Mouse (Mus musculus) T-cell, adult 66 days (primary cell): ENCODE data around the gene Sfxn3. TPM values are rescaled to one million over a fixed set of nuclear protein-coding genes. Genes with fewer than 3 reads are reported as not detected.

ENCODE experiments used
- total RNA-seq, 2 experiments: library from RNA; stranded (reverse); gene quantifications; 3 replicates in 1 of 2; 4 replicates in 1 of 2; pipeline ENCODE4 v1.2.4; 2023

The Sfxn3 gene
- 10 to 100 TPM; 57.0 to 61.1 TPM for total RNA-seq

GRCm38 (mm10) chr19:45047417-45047934 is at the start of gene Sfxn3:
Sfxn3 (plus strand) TSS chr19:45047503.

DNA sequence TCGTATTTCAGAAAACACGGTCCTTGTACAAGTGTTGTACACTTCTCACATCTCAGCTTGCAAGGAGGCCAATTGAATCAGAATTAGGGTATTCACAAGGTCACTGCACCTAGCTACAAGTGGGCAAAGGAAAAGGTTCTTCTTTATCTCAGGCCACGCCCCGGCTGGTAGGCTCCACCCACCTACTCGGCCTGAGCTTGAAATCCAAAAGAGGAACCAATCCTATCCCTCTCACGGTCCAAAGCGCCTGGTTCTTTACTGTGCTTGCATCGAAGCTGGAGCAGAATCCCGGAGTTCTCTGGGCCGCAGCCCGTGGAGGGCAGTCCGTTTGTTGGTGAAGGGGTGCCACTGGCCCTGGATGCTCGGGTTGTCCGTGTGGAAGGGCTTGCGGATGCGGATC is 41.9 kb upstream of the Sfxn3 start, which contains the start of gene Twnk:
Gene Twnk (plus strand): TSS at position 220 of the 400 bp plus-strand sequence.

GRCm38 (mm10) chr19:45005957-45006712 is 41.2 kb upstream of the Sfxn3 start, which contains the start of gene Mrpl43:
Mrpl43 (minus strand) TSS chr19:45006442.

GRCm38 (mm10) chr19:45014335-45014971 is 32.9 kb upstream of the Sfxn3 start, which contains the start of gene Lzts2:
Lzts2 (plus strand) TSS chr19:45014414.

DNA sequence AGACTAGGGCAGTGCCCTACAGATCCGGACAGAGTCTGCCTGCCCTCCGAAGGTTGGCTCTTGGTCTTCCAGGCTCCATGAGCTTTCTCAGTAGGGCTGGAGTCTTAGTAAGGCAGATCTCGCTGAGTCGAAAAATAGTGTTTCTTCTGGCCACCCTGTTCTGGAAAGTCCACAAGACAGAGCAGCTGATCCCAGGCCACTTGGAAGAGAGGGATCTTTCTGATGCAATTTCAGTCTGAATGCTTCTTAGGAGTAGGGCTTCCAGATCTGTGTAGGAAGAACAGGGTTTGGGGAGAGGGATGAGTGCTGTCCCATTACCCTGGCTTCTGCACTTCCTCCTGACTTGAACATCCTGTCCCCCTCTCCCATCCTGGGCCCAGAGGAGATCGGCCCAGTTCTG is 1.7 kb upstream of the Sfxn3 start, which contains the start of gene Pdzd7:
Gene Pdzd7 (minus strand): TSS at position 67 of the 400 bp plus-strand sequence.

DNA sequence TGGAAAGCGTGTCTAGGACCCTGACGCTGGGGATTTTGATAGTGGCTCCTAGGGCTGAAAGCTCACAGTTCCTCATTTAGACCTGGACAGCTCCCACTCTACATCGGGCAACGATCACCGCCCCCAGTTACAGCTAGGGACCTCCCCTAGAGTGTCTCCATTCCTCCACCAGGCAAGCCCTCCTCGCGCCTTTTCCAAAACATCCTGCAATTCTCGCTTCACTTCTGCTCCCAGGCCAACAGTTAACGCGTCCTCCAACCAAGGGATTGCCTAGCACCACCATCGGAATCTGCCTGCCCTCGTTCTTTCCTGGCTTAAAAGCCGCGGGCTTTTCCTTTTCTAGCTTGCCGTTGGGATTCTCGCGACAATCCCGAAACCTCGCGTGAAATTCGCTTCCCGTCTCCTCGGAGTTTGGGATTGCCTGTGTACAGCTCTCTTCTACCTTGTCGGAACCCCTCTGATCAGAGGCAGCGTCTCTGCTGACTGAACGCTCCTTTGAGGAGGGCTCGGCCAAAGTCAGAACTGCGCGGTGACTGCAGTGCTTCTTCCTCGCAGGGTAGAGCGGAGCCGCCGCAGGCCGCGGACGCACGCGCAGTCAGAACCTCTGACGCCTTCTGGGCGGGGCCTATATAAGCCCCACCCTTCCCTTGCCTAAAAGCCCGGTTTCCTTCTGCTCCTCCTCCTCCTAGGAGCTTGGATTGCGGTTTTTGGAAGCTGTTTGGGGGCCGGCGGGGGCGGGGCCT is 27.4 kb downstream of the Sfxn3 start, which contains the start of gene Kazald1:
Gene Kazald1 (plus strand): TSS at position 662 of the 743 bp plus-strand sequence.

Other genes with a start within 250 kb of the Sfxn3 start
- 10 to 100 TPM; 42.1 to 44.5 TPM for gene Slf2, start 116.4 kb upstream of the Sfxn3 start, total RNA-seq
- gene Sema4g, start 58.4 kb upstream of the Sfxn3 start, total RNA-seq: 1 to 10 TPM; 1.5 to 1.8 TPM
- 10 to 100 TPM; 12.0 to 16.5 TPM for gene Twnk, start 41.8 kb upstream of the Sfxn3 start, total RNA-seq
- gene Mrpl43, start 41.1 kb upstream of the Sfxn3 start, total RNA-seq: 10 to 100 TPM; 24.8 to 29.6 TPM
- 1 to 10 TPM; 2.1 to 2.8 TPM for gene Lzts2, start 33.1 kb upstream of the Sfxn3 start, total RNA-seq
- gene Pdzd7, start 1.8 kb upstream of the Sfxn3 start, total RNA-seq: not detected
- gene Kazald1, start 27.7 kb downstream of the Sfxn3 start, total RNA-seq: under 1 TPM in 1 of 2 experiments, not detected in 1; 0.35 TPM
- gene Tlx1, start 103.2 kb downstream of the Sfxn3 start, total RNA-seq: not detected
- not detected for gene Lbx1, start 188.3 kb downstream of the Sfxn3 start, total RNA-seq